Mouse (Mus musculus): Measurements from ENCODE around the gene Zbtb11. TPM values are rescaled to one million over a fixed set of nuclear protein-coding genes. Genes with fewer than 3 reads are reported as not detected.
"Not testable (repeated sequence)": the region's sequence is repeated elsewhere in the genome, so short reads cannot be mapped to it uniquely, and the experiment has no call there.

Zbtb11 gene
- total RNA-seq, 2 experiments from 2014 or later = 30.3 to 32.1 TPM

DNA sequence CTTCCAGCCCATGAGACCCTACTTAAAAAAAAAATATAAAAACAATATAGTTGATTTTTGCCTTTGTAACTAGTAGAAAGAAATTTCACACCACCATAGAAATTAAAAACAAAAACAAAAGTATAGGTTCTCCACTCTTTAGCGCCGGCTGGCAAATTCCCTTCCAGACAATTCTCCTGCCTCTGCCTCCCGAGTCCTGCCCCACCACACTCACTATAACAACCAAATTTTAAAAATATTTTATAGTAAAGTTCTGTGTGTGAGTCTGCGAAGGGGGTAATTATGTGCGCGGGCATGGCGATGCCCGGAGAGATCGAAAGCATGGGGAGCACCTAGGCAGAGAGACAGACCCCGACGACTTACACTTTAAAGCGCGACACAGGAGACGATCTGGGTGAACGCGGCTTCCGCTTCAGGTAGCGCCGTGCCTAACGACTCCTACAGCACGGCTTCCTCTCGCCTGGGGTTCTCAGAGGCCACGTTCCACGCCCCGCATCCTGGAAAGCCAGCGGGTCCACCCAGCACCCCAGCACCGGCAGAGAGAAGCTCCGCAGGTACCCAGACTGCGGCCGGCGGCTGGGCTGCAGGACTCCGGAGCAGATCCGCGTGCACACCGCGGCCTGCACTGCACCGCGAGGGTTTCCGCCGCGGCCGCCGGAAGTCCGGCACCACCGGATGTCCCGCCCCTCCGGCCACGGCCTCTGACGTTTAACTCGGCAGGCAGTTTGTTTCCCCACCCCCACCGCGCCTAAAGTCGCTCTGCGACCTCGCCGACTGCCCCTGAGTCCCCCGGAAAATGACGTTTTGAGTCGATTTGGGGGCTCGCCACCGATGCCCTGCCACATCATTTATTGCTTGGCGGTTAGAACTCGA is 63.7 kb downstream of the Zbtb11 start, which contains the start of gene Trmt10c:
Gene Trmt10c, minus strand, starts transcription at position 682 of the 873 bp plus-strand sequence.
- DNase-seq (ENCODE audit: low spot score in 2 of 2) = peak; percentile 91 to 94

DNA sequence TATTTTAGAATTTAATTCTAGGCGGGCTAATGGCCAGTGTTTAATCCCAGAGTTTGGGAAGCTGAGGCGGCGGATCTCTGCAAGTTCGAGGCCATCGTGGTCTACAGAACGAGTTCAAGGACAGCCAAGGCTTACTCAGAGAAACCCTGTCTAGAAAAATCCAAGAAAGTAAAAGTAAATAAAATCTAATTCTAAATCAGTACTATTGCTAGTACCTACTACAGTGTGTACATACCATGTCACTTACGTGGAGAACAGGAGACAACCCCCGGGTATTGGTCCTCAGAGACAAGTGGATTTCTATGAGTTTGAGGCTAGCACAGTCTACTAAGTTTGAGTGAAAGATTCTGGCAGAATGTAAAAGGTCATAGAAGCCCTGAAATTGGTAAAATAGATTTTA is 64.4 kb downstream of the Zbtb11 start:
- no peak for DNase-seq (ENCODE audit: low spot score in 2 of 2)

DNA sequence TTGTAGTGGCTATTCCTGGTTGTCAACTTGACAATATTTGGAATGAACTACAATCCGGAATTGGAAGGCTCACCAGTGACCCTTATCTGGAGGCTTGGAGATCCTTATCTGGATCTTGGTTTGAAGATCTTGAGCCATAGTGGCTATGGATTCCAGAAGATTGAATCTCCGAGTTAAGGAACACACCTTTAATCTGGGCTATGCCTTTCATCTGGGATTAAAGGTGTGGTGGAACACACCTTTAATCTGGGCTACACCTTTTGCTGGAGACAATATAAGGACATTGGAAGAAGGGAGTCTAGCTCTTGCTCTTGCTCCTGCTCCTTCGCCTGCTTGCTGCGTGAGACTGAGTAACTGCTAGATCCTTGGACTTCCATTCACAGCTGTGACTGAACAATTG is 74.4 kb downstream of the Zbtb11 start, which contains the start of gene Senp7:
Gene Senp7, plus strand, starts transcription at position 301 of the 400 bp plus-strand sequence.
- DNase-seq (ENCODE audit: low spot score in 2 of 2) = not testable (repeated sequence)

DNA sequence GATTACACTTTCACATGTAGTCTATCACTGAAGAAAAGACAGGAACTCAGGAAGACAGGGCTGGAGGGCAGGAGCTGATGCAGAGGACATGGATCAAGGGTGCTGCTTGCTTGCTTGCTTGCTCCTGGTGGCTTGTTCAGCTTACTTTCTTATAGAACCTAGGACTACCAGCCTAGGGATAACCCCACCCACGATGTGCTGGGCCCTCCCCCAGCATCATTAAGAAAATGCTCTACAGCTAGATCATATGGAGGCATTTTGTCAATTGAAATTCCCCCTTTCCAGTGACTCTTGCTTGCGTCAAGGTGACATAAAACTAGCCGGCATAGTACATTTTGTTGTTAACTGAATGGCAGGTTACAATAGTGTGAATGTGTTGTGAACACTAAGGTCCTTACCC is 82.2 kb downstream of the Zbtb11 start:
- DNase-seq (ENCODE audit: low spot score in 2 of 2) = no peak

DNA sequence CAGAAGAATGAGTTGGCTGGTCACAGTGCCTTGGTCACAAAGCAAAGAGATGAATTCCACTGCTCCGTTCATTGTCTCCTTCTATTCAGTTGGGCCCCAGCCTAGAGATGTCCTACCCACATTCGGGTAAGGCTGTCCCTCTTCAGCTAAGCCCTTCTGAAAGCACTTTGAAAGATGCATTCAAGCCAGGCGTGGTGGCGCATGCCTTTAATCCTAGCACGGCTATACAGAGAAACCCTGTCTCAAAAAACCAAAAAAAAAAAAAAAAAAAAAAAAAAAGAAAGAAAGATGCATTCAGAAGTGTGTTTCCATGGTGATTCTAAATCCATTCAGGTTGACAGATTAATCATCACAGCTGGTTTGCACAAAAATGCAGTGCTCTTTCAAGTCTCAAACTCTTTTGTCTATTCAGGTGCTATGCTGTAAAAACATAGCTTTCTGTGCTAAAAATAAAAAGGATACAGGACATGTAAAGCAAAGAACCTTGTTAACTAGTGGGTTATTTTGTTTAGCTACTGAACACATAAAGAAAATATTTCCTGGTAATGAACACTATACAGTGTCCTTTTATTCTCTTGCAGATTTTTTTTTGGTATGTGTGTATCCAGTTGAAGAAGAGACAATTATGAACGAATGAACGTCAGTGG is 83.4 kb downstream of the Zbtb11 start:
- no peak for DNase-seq (ENCODE audit: low spot score in 2 of 2)

DNA sequence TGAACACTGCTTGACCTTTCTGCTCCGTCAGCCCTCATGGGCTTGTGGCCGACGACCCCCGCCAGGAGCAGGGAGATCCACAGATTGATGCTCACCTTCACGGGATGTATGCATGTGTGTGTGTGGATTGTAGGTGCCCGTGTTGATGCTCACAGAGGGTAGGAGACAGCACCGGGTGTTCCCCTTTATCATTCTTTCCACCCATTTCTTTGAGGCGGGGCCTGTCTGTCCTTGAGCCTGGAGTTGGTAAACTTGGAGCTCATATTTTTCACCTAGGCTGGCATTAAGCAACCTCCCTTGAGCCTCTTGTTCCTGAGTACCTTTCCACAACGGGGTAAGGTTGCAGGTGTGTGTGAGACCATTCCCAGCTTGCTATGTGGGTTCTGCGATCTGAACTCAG is 84.5 kb downstream of the Zbtb11 start:
- DNase-seq (ENCODE audit: low spot score in 2 of 2) = no peak

Other genes with a start within 250 kb of the Zbtb11 start
- 1 to 10 TPM; 4.4 to 4.5 TPM for gene Nfkbiz, start 135.0 kb upstream of the Zbtb11 start, total RNA-seq (2021)
- gene Nxpe3, start 78.6 kb upstream of the Zbtb11 start, total RNA-seq (2021) = 1 to 10 TPM; 7.9 to 8.3 TPM
- 10 to 100 TPM in 1 of 2 experiments, 1 to 10 TPM in 1; 9.8 to 11.5 TPM for gene Cep97, start 39.0 kb upstream of the Zbtb11 start, total RNA-seq (2021)
- 100 to 1,000 TPM; 450 to 460 TPM for gene Rpl24, start 7.6 kb upstream of the Zbtb11 start, total RNA-seq (2021)
- 100 to 1,000 TPM; 122 to 132 TPM for gene Pcnp, start 55.9 kb downstream of the Zbtb11 start, total RNA-seq (2021)
- 10 to 100 TPM; 10.3 to 10.9 TPM for gene Trmt10c, start 63.9 kb downstream of the Zbtb11 start, total RNA-seq (2021)
- 10 to 100 TPM; 49.3 to 53.4 TPM for gene Senp7, start 74.5 kb downstream of the Zbtb11 start, total RNA-seq (2021)
- 1 to 10 TPM in 1 of 2 experiments, under 1 TPM in 1; 0.87 to 1.2 TPM for gene Impg2, start 230.4 kb downstream of the Zbtb11 start, total RNA-seq (2021)

Data from layer of hippocampus, postnatal 10 days (tissue).